Mouse (Mus musculus): ENCODE data around the gene Sars. TPM values are rescaled to one million over a fixed set of nuclear protein-coding genes. Genes with fewer than 3 reads are reported as not detected.

The Sars gene
- polyA plus RNA-seq, 1 experiment from 2014 or later = 132 TPM

DNA sequence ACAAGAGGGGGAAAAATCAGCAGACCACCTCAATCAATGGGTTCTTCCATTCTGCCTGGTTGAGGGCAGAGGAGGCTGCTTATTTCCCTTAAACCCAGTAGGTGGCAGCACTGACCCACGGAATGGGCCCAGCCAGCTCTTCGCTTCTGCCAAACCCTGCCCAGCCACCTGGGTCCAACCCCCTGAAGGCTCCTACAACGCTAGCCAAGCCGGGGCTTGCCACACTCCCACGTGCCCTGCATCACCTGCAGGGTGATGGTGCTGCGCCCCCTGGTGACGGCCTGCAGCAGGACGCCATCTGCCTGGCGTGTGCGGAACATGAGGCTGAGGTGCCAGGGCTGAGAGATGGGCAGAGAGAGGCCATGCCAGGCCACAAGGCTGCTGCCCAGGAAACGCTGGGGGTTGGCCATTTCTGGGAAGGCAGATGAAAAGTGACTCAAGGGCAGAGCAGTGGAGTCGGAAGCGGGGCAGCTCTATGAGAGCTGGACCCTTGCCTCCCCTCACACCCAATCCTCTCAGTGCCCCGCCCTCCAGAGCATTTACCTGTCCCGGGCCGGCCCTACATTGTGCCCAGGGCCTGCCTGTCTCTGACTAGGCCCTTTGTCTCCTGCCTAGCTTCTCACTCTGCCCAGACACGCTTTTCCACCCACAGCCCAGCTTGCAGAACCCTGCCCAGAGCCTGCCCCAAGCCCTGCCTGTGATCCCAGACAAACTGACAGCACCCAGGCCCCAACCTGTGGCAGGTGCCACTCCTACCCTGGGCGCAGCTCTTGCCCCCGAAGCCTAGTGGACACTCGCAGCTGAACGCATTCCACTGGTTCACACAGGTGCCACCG is 43.1 kb downstream of the Sars start:
- DNase-seq (ENCODE audit: low spot score) = peak; percentile 92
- 36% methylated on average over 22 of the region's 22 CpGs for WGBS
- peak overlapping the region; percentile 15 for H3K4me3 ChIP-seq
- no peaks in the 10 kb centered on the region for H3K9me3 ChIP-seq
- peak overlapping the region; percentile 55 for H3K27ac ChIP-seq (replicated peaks)
- no peaks in the 10 kb centered on the region for H3K27me3 ChIP-seq (replicated peaks; ENCODE audit: low read depth, poor library complexity, severe bottlenecking)
- peaks cover 95% of the 10 kb centered on the region for H3K36me3 ChIP-seq (replicated peaks)
- H3K4me1 ChIP-seq = peaks cover 34% of the 10 kb centered on the region

DNA sequence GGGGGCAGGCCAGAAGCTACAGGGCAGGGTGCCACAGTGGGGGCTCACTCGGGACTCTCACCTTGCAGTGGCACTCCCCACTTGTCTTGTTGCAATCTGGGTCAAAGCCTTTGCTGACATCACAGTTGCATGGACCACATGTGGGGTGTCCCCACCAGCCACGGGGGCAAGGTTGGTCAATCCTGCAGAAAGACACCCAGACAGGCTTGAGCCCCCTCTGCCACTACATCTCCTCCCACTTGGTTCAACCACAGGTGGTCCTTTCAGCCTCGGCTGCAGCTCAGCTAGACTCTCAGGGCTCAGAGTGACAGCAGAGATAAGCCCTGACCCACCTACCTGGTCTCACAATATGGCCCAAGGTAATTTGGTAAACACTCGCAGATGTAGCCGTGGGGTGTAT is 44.6 kb downstream of the Sars start:
- WGBS = 88% methylated on average over 5 of the region's 5 CpGs
- Histone ChIP-seq H3K4me1 (peaks cover 19% of the 10 kb centered on the region), H3K4me3 (no peak overlapping the region), H3K9me3 (no peaks in the 10 kb centered on the region), H3K27ac (replicated peaks) (no peak overlapping the region), H3K36me3 (replicated peaks) (peaks cover 97% of the 10 kb centered on the region), H3K27me3 (replicated peaks; ENCODE audit: low read depth, poor library complexity, severe bottlenecking) (no peaks in the 10 kb centered on the region)
- DNase-seq (ENCODE audit: low spot score) = no peak

DNA sequence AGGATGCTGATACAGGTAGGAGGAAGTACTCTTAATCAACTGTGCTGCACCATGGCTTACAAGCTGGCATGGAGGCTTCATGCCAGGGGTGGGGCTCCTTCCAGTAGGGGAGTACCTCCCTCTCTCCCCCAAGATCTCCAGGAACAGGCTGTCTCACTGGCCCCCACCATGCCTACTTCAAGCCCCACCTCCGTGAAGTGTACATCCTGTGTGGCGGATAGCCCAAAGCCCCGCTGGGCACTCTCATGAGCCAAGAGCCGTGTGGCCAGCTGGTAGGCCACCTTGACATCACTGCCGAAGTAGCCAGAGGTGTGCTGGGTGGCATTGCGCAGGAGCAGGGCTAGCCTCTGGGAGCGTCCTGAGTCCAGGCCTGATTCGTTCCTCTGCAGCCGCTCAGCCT is 46.7 kb downstream of the Sars start:
- WGBS = 92% methylated on average over 9 of the region's 9 CpGs
- no peak for DNase-seq (ENCODE audit: low spot score)
- H3K36me3 ChIP-seq (replicated peaks) = peaks cover 98% of the 10 kb centered on the region
- no peak overlapping the region for H3K4me3 ChIP-seq
- H3K4me1 ChIP-seq = peaks cover 25% of the 10 kb centered on the region
- H3K27me3 ChIP-seq (replicated peaks; ENCODE audit: low read depth, poor library complexity, severe bottlenecking) = peaks cover 10% of the 10 kb centered on the region; the same call in 1 of the 2 replicates
- H3K27ac ChIP-seq (replicated peaks) = no peak overlapping the region
- no peaks in the 10 kb centered on the region for H3K9me3 ChIP-seq

DNA sequence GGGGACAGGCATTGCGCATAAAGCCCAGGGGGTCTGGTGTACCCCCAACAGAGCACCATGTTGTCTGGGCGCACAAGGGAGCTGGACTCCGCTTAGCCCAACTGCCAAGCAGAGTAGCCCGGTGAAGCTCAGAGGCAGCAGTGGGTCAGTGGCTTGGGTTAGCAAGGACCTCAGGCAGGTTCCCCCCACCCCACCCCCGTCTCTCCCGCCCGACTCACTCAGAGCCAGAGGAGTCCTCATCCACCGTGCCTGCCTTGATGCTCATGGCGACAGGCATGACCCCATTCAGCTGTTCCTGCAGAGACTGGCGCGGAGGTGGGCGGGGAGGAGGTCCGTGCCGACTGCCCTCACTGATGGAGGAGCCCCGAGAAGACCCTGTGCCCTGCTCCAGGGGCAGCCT is 52.2 kb downstream of the Sars start:
- DNase-seq (ENCODE audit: low spot score) = no peak
- no peaks in the 10 kb centered on the region for H3K9me3 ChIP-seq
- 44% methylated on average over 15 of the region's 15 CpGs for WGBS
- H3K36me3 ChIP-seq (replicated peaks) = peaks cover 61% of the 10 kb centered on the region
- H3K27me3 ChIP-seq (replicated peaks; ENCODE audit: low read depth, poor library complexity, severe bottlenecking) = peaks cover 22% of the 10 kb centered on the region
- H3K27ac ChIP-seq (replicated peaks) = peak overlapping the region; percentile 69
- H3K4me3 ChIP-seq = no peak overlapping the region
- H3K4me1 ChIP-seq = peaks cover 40% of the 10 kb centered on the region

DNA sequence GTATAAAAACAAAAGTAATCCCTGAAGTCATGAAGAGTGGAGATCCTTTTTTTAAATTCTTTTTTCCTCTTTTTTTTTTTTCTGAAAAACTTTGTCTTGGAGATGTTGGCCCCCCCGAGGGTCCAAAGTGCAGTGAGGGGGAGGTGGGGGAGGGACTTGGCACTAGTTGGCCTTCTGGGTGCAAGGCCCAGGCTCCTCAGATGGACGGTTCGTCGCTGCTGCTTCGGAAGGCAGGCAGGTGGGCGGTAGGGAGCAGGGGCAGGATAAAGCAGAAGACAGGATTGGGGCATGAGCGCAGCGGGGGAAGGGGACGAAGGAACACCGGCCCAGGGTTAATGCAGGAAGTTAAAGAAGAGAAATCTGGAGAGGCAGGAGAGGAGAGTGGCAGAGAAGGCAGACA is 52.7 kb downstream of the Sars start:
- Histone ChIP-seq H3K4me1 (peaks cover 44% of the 10 kb centered on the region), H3K36me3 (replicated peaks) (peaks cover 61% of the 10 kb centered on the region), H3K27me3 (replicated peaks; ENCODE audit: low read depth, poor library complexity, severe bottlenecking) (peaks cover 22% of the 10 kb centered on the region), H3K9me3 (no peaks in the 10 kb centered on the region), H3K4me3 (no peak overlapping the region), H3K27ac (replicated peaks) (peak overlapping the region; percentile 69)
- no peak for DNase-seq (ENCODE audit: low spot score)
- 11% methylated on average over 10 of the region's 10 CpGs for WGBS

DNA sequence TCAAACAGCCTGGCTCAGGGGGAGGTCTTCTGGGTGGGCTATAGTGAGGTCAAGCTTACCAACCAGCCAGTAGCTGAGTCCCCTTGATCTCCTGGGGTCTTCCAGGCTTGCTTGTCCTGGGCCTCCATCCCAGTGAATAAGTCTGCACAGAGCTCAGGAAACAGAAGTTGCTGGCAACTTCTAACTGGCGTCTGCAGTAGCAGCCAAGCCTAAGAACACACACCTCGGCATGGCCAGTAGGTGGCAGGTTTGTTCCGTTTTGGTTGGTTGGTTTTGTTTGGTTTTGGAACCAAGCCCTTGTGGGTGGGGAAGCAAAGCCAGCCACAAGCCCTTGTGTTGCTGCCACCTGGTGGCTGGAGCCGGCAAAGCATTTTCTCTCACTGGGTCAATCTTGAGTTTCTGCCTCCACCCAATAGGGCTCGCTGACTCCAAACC is 55.9 kb downstream of the Sars start:
- Histone ChIP-seq H3K36me3 (replicated peaks) (peaks cover 56% of the 10 kb centered on the region), H3K4me1 (peaks cover 48% of the 10 kb centered on the region), H3K27ac (replicated peaks) (peak overlapping the region; percentile 76), H3K27me3 (replicated peaks; ENCODE audit: low read depth, poor library complexity, severe bottlenecking) (peaks cover 17% of the 10 kb centered on the region), H3K9me3 (no peaks in the 10 kb centered on the region), H3K4me3 (no peak overlapping the region; the same call in none of the 2 replicates)
- 2% methylated on average over 5 of the region's 5 CpGs for WGBS
- DNase-seq (ENCODE audit: low spot score) = peak; percentile 96

DNA sequence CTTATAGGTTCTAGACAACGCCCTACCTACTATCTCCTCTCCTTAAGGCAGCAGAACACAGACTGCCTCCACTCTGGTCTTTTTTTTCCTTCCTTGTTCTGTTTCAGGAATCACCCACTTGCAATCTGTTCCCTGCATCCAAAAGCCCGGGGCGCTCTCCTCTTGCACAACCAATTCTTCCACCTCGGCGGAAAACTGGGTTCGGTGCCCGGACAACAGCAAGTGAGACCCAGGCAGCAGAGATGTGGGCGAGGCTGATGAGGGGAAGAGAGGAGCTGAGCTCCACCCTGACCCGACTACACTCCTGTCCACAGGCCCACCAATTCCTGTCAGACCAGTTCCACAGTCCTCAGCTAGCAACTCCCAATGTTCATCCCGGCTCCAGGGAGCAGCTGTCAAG is 58.8 kb downstream of the Sars start:
- DNase-seq (ENCODE audit: low spot score) = no peak
- H3K27me3 ChIP-seq (replicated peaks; ENCODE audit: low read depth, poor library complexity, severe bottlenecking) = no peaks in the 10 kb centered on the region
- no peak overlapping the region for H3K27ac ChIP-seq (replicated peaks)
- H3K9me3 ChIP-seq = no peaks in the 10 kb centered on the region
- H3K36me3 ChIP-seq (replicated peaks) = peaks cover 31% of the 10 kb centered on the region
- 90% methylated on average over 10 of the region's 10 CpGs for WGBS
- H3K4me3 ChIP-seq = no peak overlapping the region
- peaks cover 52% of the 10 kb centered on the region for H3K4me1 ChIP-seq

DNA sequence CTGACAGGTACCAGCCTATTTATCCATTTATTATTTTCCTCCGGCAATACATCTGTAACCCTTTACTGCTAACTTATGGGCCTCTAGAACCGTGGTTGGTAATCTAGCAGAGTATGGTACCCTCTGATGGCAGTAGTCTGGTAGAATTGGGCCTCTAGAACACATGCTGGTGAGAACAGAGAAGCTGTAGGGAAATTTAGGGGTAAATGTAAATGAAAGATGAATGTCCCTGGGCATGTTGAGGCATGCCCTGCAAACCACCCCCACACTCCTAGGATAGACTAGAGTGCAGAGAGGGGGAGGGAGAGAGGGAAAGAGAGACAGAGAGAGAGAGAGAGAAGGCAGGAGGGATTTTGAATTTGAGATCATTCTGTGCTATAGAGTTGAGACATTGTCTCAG is 60.6 kb downstream of the Sars start:
- Histone ChIP-seq H3K27me3 (replicated peaks; ENCODE audit: low read depth, poor library complexity, severe bottlenecking) (no peaks in the 10 kb centered on the region), H3K36me3 (replicated peaks) (peaks cover 31% of the 10 kb centered on the region), H3K9me3 (no peaks in the 10 kb centered on the region), H3K4me3 (peak overlapping the region; percentile 72), H3K27ac (replicated peaks) (peak overlapping the region; percentile 87), H3K4me1 (peaks cover 51% of the 10 kb centered on the region)
- WGBS = 45% methylated on average over 2 of the region's 2 CpGs
- no peak for DNase-seq (ENCODE audit: low spot score)

DNA sequence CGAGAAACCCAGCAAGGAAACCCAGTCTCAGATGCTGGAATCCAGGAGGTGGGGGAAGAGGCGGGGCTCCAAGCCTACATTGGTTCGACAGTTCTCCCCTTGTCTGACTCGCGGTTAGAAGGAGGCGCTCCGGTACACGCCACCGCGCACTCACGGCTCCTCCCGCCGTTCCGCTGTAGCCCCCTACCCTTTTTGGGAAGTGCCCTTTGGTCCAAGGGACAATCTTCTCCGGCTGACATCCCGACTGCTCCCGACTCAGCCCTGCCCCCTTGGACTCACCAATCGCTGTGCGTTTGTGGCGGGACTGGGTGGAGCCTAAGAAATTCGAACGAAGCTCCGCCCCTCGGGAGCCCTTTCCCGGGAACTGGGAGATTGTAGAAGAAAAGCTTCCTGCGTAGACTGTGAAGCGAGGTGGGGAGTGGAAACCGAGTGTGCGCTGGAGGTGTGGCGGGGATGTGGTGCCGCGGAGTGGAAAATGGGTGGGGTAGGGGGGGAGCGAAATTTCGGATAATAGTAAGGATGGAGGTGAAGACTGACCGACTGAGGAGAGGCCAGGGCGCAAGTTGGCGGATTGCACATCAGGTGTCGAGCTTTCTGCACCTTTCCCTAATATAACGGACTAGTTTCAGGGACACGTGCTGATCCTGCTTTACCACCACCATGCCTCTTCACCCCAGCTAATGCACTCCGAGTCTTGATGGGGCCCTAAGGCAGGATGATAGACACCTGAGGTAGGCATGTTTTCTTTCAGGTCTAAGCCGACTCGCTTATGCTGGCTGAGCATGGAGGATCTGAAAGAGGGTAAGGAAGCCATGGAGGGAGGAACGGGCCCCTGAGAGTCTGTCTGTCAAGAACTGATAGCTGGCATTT is 61.3 kb downstream of the Sars start, which contains the start of gene Psrc1:
TSS of gene Psrc1 (plus strand) at position 355 of the 870 bp plus-strand sequence.
- Histone ChIP-seq H3K27ac (replicated peaks) (peak within 1 kb of the TSS; percentile 87), H3K4me1 (peaks cover 47% of the 10 kb centered on the region), H3K36me3 (replicated peaks) (peaks cover 31% of the 10 kb centered on the region), H3K9me3 (no peaks in the 10 kb centered on the region), H3K27me3 (replicated peaks; ENCODE audit: low read depth, poor library complexity, severe bottlenecking) (no peaks in the 10 kb centered on the region), H3K4me3 (peak within 1 kb of the TSS; percentile 72)
- WGBS = under 1% methylated on average over 44 of the region's 44 CpGs
- DNase-seq (ENCODE audit: low spot score) = peak; percentile 94

DNA sequence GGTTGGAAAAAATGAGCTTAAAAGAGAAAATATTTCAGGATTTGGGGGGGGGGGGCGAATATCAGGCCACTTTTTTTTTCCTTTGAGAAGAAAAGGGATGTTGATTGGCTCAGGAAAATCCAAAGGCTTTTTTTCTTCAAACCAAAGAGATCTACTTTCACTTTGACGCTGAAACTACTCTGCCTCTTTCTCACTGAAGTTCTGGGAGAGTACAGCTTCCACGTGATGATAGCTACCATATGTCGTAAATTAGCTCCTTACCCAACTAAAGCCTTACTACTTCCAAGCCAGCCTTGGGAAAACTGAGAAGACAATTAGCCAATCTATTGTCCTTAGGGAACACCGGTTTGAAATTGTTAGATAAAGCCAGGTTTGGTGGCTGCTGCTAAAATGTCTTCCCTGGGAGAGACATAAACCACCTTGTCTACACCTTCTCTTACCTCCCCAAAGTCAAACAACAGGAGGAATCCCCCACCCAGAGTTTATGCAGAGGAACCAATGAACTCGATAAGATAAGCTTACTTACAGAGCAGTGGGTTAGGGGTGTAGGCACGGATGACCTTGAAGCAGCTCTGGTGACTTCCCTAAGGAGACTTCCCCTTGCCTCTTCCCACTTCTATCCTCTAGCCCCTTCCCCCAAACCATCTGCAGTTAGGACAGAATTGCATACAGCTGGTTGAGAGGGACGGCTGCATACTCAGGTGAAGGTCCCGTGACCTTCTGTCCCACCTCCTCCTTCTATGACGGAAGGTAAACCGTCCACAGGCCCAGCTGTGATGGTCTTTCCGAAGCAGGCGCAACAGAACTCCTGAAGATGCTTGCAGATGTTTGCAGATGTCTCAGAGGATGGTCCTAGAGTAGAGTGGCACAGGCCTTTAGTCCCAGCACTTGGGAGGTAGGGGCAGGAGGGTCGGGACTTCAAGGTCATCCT is 62.8 kb downstream of the Sars start:
- peak; percentile 38 for DNase-seq (ENCODE audit: low spot score)
- Histone ChIP-seq H3K4me1 (peaks cover 43% of the 10 kb centered on the region), H3K9me3 (no peaks in the 10 kb centered on the region), H3K27me3 (replicated peaks; ENCODE audit: low read depth, poor library complexity, severe bottlenecking) (no peaks in the 10 kb centered on the region), H3K4me3 (peak overlapping the region; percentile 72), H3K27ac (replicated peaks) (peak overlapping the region; percentile 87), H3K36me3 (replicated peaks) (peaks cover 24% of the 10 kb centered on the region)
- WGBS = 48% methylated on average over 14 of the region's 14 CpGs

DNA sequence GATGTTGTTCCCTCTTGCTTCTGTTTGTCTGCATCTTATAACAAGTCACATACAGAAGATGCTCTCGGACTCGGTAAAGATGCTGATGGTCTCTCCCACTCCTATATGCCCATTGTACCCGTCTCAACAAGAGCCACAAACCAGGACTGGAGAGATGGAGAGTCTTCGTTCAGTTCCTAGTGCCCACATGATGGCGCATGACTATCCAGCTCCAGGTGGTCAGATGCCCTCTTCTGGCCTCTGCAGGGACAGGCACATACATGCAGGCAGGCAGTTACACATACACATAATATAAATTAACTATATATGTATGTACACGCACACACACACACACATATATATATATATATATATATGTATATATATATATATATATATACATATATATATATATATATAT is 64.3 kb downstream of the Sars start:
- DNase-seq (ENCODE audit: low spot score) = no peak

More for the DNA sequence above, 64.3 kb downstream of the Sars start:
- WGBS = 72% methylated on average over 6 of the region's 6 CpGs
- H3K9me3 ChIP-seq = no peaks in the 10 kb centered on the region
- no peaks in the 10 kb centered on the region for H3K27me3 ChIP-seq (replicated peaks; ENCODE audit: low read depth, poor library complexity, severe bottlenecking)
- H3K36me3 ChIP-seq (replicated peaks) = peaks cover 9% of the 10 kb centered on the region
- H3K4me3 ChIP-seq = no peak overlapping the region
- no peak overlapping the region for H3K27ac ChIP-seq (replicated peaks)
- peaks cover 43% of the 10 kb centered on the region for H3K4me1 ChIP-seq

Measured in embryonic facial prominence, embryonic 10.5 days (tissue).